Mouse (Mus musculus) kidney, postnatal 14 days (tissue): ENCODE results near the gene Il6ra.

Experiments used
- DNase-seq: peaks from one replicate; pipeline ENCODE4 v3.0.0; 2022; ENCODE audit warnings: mixed read lengths

Gene Il6ra

GRCm38 (mm10) chr3:89845814-89846213 is 67.2 kb downstream of the Il6ra start:
- DNase-seq, result no peak

GRCm38 (mm10) chr3:89843148-89843547 is 69.8 kb downstream of the Il6ra start:
- DNase-seq, result peak; percentile 78

GRCm38 (mm10) chr3:89842258-89842657 is 70.7 kb downstream of the Il6ra start:
- no peak for DNase-seq

GRCm38 (mm10) chr3:89835362-89835761 is 77.6 kb downstream of the Il6ra start:
- DNase-seq, result peak; percentile 72

- DNase-seq, result peak; percentile 69
Measured at GRCm38 (mm10) chr3:89830815-89831591, 82.0 kb downstream of the Il6ra start, which contains the start of gene She. She (plus strand) TSS chr3:89831370.

GRCm38 (mm10) chr3:89826295-89826694 is 86.7 kb downstream of the Il6ra start:
- no peak for DNase-seq

- DNase-seq, result no peak
Measured at GRCm38 (mm10) chr3:89823594-89823993, 89.4 kb downstream of the Il6ra start.

GRCm38 (mm10) chr3:89821548-89822480 is 91.2 kb downstream of the Il6ra start:
- no peak for DNase-seq

GRCm38 (mm10) chr3:89821096-89821513 is 91.9 kb downstream of the Il6ra start:
- DNase-seq, result no peak

GRCm38 (mm10) chr3:89820311-89821095 is 92.5 kb downstream of the Il6ra start:
- no peak for DNase-seq

GRCm38 (mm10) chr3:89819897-89820296 is 93.1 kb downstream of the Il6ra start:
- no peak for DNase-seq

GRCm38 (mm10) chr3:89818605-89819004 is 94.4 kb downstream of the Il6ra start:
- no peak for DNase-seq

GRCm38 (mm10) chr3:89817056-89817455 is 95.9 kb downstream of the Il6ra start:
- peak; percentile 45 for DNase-seq
